Mouse (Mus musculus): Measurements from ENCODE around the gene Hephl1.
"Not testable (repeated sequence)": the region's sequence is repeated elsewhere in the genome, so short reads cannot be mapped to it uniquely, and the experiment has no call there.

Hephl1 gene

DNA sequence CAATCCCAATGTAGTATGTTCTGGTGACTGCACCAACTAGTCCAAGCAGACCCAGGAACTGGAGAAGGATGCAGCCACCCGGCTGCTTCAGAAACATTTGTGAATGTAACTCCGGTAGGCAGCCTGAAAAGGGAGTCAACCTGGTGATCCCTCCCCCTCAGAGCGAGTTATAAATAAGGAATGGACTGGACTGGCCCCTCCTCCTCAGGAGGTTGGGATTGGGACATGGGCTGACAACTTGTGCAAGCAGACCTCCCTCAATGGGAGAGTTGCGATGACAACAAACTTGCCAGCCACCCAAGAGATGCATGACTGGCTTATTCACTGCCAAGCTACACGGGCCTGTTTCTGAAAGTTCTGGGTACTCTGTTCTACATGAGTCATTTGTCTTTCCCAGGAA is at the start of gene Hephl1:
Gene Hephl1, minus strand, starts transcription at position 101 of the 400 bp plus-strand sequence.
- DNase-seq (ENCODE audit: low spot score): no peak

DNA sequence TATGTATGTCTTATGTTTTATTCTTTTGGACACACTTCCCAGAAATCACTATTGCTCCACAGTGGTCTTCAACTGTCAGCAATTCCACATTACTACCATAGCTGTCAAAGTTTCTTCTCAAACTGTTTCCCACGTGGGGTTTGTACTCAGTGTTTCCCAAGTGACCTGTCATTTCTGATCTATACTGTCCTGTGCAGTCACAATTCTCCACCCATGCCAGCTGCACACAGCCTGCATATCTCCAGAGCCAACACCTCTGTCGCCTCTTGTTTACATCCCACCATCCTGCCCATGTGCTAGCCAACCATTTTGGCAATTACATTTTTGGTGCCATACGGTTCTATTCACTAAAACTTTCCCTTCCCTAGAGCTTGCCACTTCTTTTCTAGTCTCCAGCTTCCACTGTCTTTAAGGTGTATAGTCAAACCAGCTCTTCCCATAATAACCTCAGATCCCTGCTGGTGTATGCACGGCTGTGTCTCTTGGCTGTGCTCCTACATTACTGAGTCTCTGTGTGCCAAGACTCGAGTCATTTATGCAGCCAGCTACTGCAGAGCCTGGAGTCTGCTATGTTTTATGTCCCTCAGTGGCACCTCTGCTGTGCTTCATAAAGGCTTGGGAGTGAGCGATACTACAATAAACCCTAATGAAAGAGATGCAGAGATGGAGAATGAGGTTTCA is 37.5 kb upstream of the Hephl1 start:
- DNase-seq (ENCODE audit: low spot score): no peak

GRCm38 (mm10) chr9:15140546-15140945 is 28.6 kb upstream of the Hephl1 start:
- DNase-seq (ENCODE audit: low spot score): no peak

- no peak for DNase-seq (ENCODE audit: low spot score)
Observed at GRCm38 (mm10) chr9:15125897-15126296, 14.0 kb upstream of the Hephl1 start.

- DNase-seq (ENCODE audit: low spot score): no peak
Observed at GRCm38 (mm10) chr9:15122431-15122830, 10.5 kb upstream of the Hephl1 start.

GRCm38 (mm10) chr9:15120841-15121358 is 9.0 kb upstream of the Hephl1 start:
- DNase-seq (ENCODE audit: low spot score): no peak

DNA sequence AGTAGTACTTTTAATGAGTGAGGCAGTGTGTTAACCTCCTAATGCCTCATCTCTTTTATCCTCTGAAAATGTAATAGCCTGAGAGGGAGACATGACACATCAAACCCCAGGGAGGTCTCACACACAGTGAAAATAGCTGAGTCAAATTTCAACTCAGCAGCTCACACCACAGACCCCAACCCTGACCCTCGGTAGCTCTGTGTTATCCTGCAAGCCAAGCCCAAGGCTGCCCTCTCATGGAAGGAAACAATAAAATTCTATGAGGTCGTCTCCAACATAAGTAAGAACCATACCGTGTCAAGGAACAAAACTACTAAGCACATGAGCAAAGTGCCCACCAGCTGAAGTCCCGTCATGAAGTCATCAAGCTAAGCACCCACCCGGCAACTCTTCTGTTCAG is 8.3 kb upstream of the Hephl1 start:
- no peak for DNase-seq (ENCODE audit: low spot score)

- DNase-seq (ENCODE audit: low spot score): no peak
Observed at GRCm38 (mm10) chr9:15119515-15119914, 7.6 kb upstream of the Hephl1 start.

DNA sequence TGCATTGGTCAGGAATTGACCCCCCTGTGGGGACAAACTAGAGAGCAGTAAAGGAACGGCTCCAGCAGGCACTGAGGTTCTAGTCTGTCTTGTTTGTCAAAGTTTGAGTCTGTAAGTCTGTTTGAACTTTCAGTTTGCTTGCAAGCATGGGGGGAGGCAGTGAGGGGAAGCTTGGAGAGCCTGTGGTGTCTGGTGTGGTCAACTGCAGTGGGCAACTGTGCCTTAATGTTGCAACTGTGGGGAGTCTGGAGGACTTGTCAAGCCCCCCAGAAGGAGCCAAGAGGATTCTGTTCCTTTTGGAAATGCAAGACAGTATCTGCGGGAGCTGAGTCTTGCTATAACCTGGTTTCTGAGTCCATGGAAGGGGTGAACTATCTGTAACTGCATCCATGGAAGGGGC is 4.3 kb upstream of the Hephl1 start:
- no peak for DNase-seq (ENCODE audit: low spot score)

DNA sequence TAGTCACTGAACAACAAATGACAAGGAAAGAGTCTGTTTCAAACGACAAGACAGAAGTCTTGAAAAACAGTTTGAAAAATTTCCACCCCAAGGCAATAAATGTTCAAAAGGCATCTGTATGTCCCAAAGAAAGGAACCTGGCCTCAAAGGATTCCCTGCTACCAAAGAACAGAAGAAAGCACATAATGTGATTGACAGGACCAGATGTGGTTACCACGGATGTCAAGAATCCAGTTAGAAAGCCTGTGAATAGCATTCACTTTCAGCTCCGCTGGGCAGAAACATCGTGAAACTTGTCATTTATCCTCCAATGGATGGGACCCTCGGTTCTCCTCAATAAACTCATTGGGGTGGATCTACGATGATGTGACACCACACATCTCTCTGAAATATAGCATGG is 2.2 kb upstream of the Hephl1 start:
- DNase-seq (ENCODE audit: low spot score): no peak

DNA sequence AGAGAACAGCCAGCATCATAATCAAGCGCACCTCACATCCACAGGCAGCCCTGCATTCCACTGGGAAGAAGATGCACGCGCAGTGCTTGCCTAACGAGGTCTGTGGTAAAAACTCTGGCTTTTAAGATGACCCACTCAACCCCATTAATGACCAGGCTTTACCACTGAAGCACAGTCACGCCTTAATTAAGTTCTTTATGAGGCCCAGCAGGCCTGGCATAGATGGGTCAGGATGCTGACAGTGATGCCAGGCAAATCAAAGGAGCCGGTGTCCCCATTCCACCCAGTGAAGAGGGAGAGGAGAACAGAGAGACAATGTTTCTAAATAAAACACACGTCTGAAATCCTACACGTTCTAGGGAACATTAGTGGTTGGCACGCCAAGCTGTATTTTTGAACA is 3.8 kb downstream of the Hephl1 start:
- no peak for DNase-seq (ENCODE audit: low spot score)

DNA sequence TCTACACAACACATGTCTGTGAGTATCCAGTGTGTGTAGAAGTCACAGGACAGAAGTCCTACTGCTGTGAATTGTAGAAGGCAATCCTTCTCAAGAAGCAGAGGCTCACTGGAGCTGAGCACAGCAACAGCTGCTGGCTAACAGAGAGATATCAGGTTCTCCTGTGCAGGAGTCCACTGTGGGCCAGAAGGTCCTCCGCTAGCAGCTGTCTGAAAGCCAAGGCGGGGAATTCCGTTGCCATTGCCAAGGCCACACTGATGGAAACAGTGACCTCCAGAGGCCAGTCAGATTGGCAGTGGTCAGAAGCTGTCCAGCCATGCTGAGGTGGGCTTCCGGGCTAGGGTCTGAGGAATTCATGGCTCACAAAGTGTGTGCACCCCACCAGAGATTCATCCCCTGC is 6.8 kb downstream of the Hephl1 start:
- DNase-seq (ENCODE audit: low spot score): no peak

- DNase-seq (ENCODE audit: low spot score): no peak
Observed at GRCm38 (mm10) chr9:15103579-15104300, 8.2 kb downstream of the Hephl1 start.

DNA sequence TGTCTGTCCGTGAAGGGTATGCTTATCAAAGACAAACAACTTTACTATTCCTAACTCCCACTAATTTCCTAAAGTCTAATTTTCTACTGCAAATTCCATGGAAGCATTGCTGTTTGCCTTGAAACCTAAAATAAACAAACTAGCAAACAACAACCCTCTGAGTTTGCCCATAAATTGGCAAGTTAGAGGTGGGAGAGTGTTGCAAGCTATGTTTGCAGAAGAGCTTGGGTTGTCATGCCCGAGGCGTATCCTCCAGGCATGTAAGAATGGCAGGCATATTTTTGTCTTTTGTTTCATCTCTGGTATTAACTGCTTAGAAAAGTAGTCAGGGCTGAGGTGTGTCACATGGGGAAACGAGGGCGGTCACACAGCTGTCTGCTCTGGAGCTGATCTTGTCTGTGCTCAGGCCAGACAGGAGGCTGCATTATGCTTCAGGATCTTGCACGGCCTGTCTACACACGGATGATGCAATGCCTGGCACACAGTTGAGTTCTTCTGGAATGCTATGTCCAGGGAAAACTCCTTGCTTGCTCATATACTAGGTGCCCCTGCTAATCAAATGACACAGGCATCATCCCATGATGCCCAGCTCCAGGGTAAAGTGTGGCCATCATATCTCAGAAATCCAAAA is 10.3 kb downstream of the Hephl1 start:
- DNase-seq (ENCODE audit: low spot score): no peak

DNA sequence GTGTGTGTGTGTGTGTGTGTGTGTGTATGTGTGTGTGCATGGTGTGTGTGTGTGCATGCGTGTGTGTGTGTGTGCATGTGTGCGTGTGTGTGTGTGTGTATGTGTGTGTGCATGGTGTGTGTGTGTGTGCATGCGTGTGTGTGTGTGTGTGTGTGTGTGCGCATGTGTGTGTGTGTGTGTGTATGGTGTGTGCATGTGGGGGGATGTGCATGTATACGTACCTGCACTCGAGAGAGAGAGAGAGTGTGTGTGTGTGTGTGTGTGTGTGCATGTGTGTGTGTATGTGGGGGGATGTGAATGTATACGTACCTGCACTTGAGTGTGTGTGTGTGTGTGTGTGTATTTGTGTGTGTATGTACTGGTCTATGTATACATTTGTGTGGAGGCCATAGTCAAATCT is 13.5 kb downstream of the Hephl1 start:
- not testable (repeated sequence) for DNase-seq (ENCODE audit: low spot score)

DNA sequence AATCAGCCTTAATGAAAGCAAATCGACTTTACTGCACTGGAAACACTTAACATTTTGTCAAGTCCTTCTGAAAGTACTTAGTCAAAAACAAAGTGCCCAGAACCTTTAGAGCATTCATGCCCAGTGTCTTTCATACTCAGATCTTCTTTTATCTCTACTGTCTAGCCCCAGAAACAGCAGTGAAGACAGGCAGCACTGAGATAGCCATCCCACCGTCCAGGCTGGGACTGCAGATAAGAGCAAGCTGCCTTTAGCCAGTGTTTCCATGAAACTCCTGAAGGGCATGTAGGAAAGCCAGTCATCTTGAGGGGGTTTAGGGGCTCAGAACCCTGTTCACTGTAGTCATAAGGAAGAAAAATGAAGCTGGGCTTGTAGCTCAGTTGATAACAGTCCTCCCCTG is 14.7 kb downstream of the Hephl1 start:
- no peak for DNase-seq (ENCODE audit: low spot score)

DNA sequence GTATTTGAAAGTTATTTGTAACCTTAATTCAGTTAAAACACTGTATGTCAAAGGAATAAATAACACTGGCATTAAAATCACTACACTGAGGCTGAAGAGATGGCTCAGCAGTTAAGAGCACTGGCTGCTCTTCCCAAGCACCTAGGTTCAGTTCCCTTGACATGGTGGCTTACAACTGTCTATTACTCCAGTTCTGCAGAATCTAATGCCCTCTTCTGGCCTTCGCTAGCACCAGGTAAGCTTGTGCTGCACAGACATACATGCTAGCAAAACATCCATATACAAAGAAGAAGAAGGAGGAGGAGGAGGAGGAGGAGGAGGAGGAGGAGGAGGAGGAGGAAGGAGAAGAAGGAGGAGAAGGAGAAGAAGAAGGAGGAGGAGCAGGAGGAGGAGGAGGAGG is 15.7 kb downstream of the Hephl1 start:
- DNase-seq (ENCODE audit: low spot score): no peak

DNA sequence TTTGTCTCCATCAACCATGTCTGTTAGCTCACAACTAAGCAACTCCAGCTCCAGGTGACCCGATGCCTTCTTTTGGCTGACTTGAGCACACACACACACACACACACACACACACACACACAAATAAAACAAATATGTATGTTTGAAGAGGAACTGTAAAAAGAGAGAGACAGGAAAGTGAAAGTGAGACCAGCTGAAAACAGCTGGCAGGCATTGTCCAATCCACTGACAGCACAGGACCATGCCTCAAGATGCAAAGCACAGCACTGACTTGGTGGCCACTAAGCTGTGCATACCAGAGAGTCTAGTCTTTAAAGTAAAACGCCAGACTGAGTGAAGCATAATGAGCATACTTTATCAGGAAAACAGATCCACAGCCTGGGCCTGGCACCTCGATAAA is 16.7 kb downstream of the Hephl1 start:
- DNase-seq (ENCODE audit: low spot score): no peak

DNA sequence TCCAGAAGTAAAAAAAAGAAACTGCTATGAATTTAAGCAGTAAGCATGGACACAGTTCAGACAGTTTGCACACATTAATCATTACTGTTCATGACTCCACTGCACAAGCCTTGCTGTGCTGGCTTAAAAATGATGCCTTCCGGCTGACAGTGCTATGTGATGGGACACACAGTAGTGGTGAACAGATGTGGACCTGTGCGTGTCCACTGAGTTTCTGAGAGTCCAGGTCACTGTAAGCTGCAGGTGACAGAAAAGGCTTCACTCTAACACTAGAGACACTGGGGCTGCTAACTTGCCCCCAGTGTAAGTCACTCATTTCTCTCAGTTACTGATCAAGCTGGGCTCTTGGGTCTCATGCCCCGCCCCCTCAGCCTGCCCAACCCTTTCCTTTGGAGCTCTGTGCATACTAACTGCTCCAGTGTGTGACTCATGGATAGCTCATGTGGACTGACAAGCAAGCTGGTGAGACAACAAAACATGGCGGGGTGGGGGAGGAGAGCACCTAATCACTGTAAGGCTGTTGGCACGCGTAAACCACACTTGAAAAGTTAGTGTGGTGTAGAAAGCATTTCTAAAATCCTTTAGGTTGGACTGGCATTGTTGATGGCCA is 43.1 kb downstream of the Hephl1 start:
- DNase-seq (ENCODE audit: low spot score): no peak

GRCm38 (mm10) chr9:15067995-15068685 is 43.8 kb downstream of the Hephl1 start:
- no peak for DNase-seq (ENCODE audit: low spot score)

GRCm38 (mm10) chr9:15064176-15064575 is 47.7 kb downstream of the Hephl1 start:
- DNase-seq (ENCODE audit: low spot score): no peak

GRCm38 (mm10) chr9:15060847-15061246 is 51.1 kb downstream of the Hephl1 start:
- no peak for DNase-seq (ENCODE audit: low spot score)
